Mouse (Mus musculus) lung, adult 2 months (tissue): ENCODE data around the gene Mmp7. TPM values are rescaled to one million over a fixed set of nuclear protein-coding genes. Genes with fewer than 3 reads are reported as not detected.

ENCODE experiments used
- DNase-seq: peaks from one replicate; pipeline ENCODE4 v3.0.0; 2022
- H3K4me1 ChIP-seq: fragments of 200-500 bp; 2 replicates; pipeline ENCODE4 v1.6.1; 2011; ENCODE audit warnings: low read length; ENCODE audit not compliant: control insufficient read depth, insufficient read depth
- H3K4me3 ChIP-seq: fragments of 200-500 bp; replicated peaks from 2 replicates; pipeline ENCODE3; 2011; ENCODE audit warnings: low read depth, mild to moderate bottlenecking, control low read depth, low read length; ENCODE audit errors: extremely low read depth
- CTCF ChIP-seq: fragments of 200-500 bp; IDR thresholded peaks from 2 replicates; pipeline ENCODE4 v1.5.1; 2011; ENCODE audit warnings: mild to moderate bottlenecking, low read length, control low read depth; ENCODE audit not compliant: insufficient read depth
- POLR2A ChIP-seq: fragments of 200-500 bp; IDR thresholded peaks from 2 replicates; pipeline ENCODE4 v1.6.1; 2011; ENCODE audit warnings: low read depth, mild to moderate bottlenecking, control low read depth, low read length, borderline replicate concordance; ENCODE audit errors: extremely low read depth
- WGBS: fragments of 180-500 bp; shearing (Covaris S2); methylation state at CpG from one replicate; pipeline ENCODE4 v1.1.7; 2018; 5-methylcytosine and 5-hydroxymethylcytosine counted together
- polyA plus RNA-seq: library from polyadenylated mRNA; depleted of rRNA; stranded (reverse); fragments of >200 nt; gene quantifications from 2 replicates; pipeline ENCODE4 v1.2.3, GENCODE M21; 2012

Mmp7 gene
- polyA plus RNA-seq, 1 experiment: not detected

DNA sequence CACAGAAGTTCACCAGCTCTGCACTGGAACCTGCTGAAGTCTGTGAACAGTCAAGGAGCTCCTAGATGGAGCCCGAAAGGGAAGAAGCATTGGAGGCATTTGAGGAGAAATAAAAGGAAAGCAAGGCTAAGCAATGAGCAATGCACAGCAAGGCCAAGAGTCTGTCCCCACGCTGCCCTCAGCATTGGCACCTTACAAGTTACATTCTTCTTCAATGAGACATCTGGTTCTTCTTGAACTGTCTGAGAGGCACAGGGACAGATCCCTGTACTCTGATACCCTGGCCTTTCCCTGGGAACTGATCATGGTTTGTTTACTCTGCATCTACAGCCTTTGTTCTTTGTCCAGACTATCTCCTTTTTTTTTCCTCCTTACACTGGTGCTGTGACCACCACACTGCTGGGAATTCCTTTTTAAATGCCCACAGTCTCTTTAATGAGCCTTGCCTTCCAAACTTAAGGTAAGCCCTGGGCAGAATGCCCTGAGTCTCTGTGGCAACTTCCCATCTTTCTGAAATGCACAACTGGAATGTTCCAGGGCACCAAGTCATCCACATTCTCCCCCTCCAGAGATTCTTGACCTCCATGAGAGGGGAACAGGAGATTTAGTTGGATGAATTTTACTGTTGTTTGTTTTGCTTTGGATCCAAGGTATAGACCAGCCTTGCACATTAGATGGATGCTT, 13.6 kb upstream of the Mmp7 start:
- 63% methylated on average over 2 of the region's 2 CpGs for WGBS
- no peak for DNase-seq
- TF ChIP-seq POLR2A (no peak), CTCF (no peak)
- Histone ChIP-seq H3K4me3 (no peak overlapping the region), H3K4me1 (no peaks in the 10 kb centered on the region)

DNA sequence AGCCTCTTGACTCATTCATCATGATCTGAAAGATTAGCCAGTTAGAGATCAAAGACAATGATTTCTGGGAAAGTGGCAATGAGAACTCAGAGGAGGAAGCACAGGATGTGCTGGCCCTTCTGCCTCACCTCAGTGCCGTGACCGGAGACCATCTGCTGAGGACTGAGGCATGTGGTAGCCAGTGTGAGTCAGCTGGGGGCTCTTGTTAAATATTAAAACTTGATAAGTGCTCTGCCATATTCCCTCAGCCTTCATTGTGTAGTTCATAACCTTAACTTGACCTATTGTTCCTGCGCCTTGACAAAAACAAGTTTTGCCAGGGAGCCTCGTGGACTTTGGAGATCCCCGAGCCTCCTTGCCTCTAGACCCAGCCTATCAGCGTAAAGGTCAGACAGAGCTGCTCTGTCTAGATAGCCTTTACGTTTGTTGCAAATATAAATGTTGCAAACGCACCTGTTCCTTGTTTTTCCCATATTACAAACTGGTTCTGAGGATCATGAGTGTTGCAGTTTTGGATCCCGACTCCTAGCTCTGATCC, 9.7 kb upstream of the Mmp7 start:
- TF ChIP-seq CTCF: no peak
- TF ChIP-seq POLR2A: no peak
- Histone ChIP-seq H3K4me3 (no peak overlapping the region), H3K4me1 (no peaks in the 10 kb centered on the region)
- DNase-seq: no peak
- 73% methylated on average over 9 of the region's 9 CpGs for WGBS

DNA sequence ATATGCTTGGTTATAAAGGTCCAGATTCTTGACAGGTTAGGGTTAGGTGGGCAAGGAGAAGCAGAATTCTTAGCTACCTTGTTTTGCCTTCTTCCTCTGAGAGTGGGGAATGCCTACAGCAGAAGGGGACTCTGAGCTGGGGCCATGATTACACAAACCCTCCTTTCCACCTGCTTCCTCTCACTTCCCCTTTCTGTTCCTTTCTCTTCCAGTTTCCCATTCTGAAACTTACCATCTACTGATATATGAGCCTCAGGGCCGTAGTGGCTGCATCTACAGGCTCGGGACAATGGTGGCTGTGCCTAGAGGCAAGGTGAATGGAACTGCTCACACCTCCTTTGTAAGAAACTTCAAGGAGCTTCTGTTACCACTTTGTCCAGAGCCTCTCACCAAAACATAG, 5.9 kb upstream of the Mmp7 start:
- H3K4me3 ChIP-seq: no peak overlapping the region
- 62% methylated on average over 2 of the region's 2 CpGs for WGBS

DNA sequence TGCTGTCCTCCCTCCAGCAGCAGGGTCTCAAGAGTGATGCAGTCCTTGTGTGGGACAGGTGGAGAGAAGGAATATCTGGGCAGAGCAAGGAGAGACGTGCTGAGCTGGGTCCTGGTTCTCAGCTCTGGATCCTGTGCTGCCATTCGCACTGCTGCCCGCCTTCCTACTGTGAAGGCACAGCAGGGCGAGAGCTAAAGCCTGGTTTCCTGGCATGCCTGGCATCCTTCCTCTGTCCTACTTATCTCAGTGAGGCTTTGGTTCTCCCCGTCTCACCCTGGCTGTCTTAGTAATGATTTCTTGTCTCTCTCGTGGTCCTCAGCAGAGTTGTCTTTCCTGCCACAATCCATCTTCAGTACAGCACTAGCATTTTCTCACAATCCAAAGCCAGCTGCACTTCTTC, 2.1 kb upstream of the Mmp7 start:
- DNase-seq: no peak
- H3K4me1 ChIP-seq: no peaks in the 10 kb centered on the region
- TF ChIP-seq POLR2A: no peak
- no peak for TF ChIP-seq CTCF
- no peak overlapping the region for H3K4me3 ChIP-seq
- WGBS: 46% methylated on average over 6 of the region's 6 CpGs

More for the DNA sequence above, 5.9 kb upstream of the Mmp7 start:
- TF ChIP-seq POLR2A: no peak
- TF ChIP-seq CTCF: no peak
- no peaks in the 10 kb centered on the region for H3K4me1 ChIP-seq
- DNase-seq: no peak

DNA sequence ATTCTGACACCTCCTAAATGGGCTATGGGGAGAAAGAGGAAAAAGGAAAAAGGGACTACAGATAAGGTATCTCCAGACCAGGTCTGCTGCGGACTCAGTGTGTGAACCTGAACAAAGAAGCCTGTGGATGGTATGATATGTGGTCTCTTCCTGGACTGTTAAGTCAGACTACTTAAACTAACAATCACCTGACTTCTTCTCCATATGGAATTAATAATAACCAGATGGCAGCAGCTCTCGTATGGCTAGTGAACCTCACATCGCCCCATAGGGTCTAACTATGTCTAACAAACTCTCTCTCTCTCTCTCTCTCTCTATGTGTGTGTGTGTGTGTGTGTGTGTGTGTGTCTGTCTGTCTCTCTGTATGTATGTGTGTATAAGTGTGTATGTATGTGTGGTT, 2.1 kb downstream of the Mmp7 start:
- H3K4me1 ChIP-seq: no peaks in the 10 kb centered on the region
- WGBS: 87% methylated on average over 3 of the region's 3 CpGs
- H3K4me3 ChIP-seq: no peak overlapping the region
- no peak for TF ChIP-seq POLR2A
- TF ChIP-seq CTCF: no peak
- no peak for DNase-seq

DNA sequence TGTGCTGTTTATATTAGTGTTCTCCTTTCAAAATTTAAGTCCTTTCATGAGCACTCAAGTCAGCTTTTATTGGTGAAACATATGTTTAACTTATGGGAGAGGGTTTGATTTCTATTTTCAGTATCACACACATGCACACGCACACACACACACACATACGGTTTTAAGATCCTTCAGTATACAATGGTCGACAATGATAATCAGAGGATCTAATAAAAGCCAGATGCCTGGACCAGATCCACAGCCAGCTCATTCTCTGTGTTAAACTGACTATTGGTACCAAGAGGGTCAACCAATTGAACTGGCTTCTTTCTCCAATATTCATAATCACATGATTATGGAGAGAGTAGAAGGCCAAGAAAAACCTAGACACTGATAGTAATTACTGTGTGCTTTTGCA, 3.8 kb downstream of the Mmp7 start:
- WGBS: 89% methylated on average over 3 of the region's 3 CpGs
- Histone ChIP-seq H3K4me1 (no peaks in the 10 kb centered on the region), H3K4me3 (no peak overlapping the region)
- TF ChIP-seq POLR2A (no peak), CTCF (no peak)
- no peak for DNase-seq

DNA sequence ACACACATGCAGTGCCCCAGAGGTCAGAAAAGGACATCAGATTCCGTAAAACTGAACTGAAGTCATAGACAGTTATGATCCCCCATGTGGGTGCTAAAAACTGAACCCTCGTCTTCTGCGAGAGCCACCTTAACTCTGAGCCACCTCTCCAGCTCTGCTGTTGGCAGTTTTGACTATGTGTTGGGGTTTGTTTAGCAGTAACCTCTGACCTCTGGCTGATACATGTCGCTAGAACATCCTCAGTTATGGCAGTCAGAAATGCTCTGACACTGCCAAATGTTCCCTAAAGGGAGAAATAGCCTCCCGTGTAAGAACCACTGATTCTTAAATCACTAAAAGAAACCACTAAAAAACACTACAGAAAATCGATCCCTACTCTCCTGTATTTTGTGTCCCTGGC, 16.8 kb downstream of the Mmp7 start:
- no peak for TF ChIP-seq POLR2A
- TF ChIP-seq CTCF: no peak
- H3K4me1 ChIP-seq: no peaks in the 10 kb centered on the region
- 47% methylated on average over 6 of the region's 6 CpGs for WGBS
- H3K4me3 ChIP-seq: no peak overlapping the region
- DNase-seq: no peak

DNA sequence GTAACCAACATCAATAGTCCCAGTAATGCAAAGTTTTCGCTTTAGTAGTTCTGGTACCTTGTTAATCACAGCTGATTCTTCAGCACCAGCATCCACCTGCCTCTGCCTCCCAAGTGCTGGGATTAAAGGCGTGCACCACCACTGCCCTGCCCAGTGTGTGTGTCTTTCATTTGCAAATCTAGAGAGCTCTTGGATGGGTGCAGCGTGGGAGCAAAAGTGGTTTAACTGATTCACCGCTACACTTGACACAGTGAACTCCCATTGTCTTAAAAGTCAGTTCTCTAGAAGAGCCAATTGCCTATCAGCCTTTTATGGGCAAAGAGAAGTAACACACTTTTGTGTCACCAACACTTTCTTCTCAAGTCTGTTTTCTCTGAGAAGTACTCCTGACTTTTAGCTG, 19.3 kb downstream of the Mmp7 start:
- DNase-seq: no peak
- H3K4me3 ChIP-seq: no peak overlapping the region
- H3K4me1 ChIP-seq: no peaks in the 10 kb centered on the region
- WGBS: 70% methylated on average over 4 of the region's 4 CpGs
- TF ChIP-seq CTCF: no peak
- no peak for TF ChIP-seq POLR2A

DNA sequence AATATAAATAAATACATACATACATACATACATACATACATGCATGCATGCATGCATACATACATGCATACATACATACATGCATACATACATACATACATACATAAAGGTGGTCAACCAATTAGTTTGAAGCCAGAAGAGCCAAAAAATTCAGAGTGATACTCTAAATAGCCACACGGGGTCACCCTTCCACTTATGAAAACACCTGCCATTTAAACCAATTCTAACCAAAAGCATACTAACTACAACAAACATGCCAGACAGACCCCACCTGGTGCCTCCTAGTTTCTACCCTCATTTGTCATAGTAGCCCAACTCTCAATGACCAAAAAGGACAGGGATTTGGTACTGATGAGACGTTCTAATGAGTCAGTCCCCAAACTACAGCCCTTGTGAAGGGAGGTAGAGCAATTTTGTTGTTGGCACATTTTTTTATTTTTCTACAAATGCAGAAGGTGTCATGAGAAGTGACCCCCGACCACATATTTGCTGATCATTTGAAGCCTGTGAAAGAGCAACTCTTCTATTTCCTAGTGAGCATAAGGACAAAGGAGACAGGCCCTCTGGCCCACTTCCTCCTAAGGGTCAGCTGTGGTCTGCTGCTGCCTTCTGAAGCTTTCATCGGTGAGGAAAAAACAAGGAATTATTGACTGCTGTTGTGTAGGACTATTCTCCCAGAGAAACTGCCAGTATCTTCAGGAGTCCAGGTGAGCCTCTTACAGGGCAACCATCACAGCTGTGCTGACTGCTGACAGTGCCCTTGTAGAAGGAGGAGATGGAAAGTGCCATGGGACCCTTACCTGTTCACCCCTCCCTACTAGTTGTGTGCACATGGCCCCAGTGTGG, 22.4 kb downstream of the Mmp7 start:
- H3K4me3 ChIP-seq: no peak overlapping the region
- no peaks in the 10 kb centered on the region for H3K4me1 ChIP-seq
- peak; percentile 20; the same call in 1 of the 2 replicates for TF ChIP-seq CTCF
- TF ChIP-seq POLR2A: no peak
- 28% methylated on average over 4 of the region's 4 CpGs for WGBS
- DNase-seq: peak; percentile 23

DNA sequence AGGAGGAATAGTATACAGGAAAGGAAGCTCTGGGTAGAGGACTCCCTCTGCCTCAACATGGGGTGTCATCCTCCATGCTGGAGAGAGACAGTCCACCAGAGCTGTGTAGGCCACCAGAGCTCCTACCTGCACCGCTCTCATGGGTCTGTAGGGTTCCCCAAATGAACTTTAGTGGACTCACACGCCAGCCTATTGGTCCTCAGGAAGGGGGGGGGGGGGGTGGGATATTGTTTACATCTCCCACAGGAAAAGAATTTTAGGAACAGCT, 23.0 kb downstream of the Mmp7 start:
- Histone ChIP-seq H3K4me3 (no peak overlapping the region), H3K4me1 (no peaks in the 10 kb centered on the region)
- 62% methylated on average over 2 of the region's 2 CpGs for WGBS
- no peak for DNase-seq
- TF ChIP-seq CTCF (no peak), POLR2A (no peak)
